Mouse (Mus musculus) WW6 (cell line): ENCODE measurements around the gene 1700016K19Rik.
"Not testable (repeated sequence)": the region's sequence is repeated elsewhere in the genome, so short reads cannot be mapped to it uniquely, and the experiment has no call there.

ENCODE experiments used
- DNase-seq: peaks from one replicate; pipeline ENCODE4 v3.0.0-alpha.2; 2013; ENCODE audit warnings: low read depth, low spot score

Gene 1700016K19Rik

DNA sequence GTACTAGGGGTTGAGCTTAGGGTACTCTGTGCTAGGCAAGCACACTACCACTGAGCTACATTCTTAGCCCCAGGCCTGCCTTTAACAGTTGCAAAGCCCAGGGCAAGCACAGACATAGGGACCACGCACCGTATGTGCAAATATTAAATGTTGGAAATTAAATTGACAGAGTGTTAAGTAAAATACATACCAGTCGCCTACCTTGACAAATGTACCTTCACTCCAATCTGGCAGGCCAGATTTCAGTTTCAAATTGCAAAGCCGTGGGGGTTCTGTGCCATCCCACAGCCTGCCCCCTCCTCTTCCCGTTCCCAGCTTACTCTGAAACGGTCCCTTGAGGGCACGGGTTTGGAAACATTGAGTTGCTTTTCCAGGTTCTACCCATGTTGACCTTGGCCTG lies 13.8 kb upstream of the 1700016K19Rik start:
- no peak for DNase-seq

- DNase-seq: no peak
These were observed 8.5 kb upstream of the 1700016K19Rik start for GRCm38 (mm10) chr11:75990965-75991835.

GRCm38 (mm10) chr11:75991911-75992310 lies 7.8 kb upstream of the 1700016K19Rik start:
- no peak for DNase-seq

GRCm38 (mm10) chr11:75992481-75992880 lies 7.2 kb upstream of the 1700016K19Rik start:
- DNase-seq: no peak

DNA sequence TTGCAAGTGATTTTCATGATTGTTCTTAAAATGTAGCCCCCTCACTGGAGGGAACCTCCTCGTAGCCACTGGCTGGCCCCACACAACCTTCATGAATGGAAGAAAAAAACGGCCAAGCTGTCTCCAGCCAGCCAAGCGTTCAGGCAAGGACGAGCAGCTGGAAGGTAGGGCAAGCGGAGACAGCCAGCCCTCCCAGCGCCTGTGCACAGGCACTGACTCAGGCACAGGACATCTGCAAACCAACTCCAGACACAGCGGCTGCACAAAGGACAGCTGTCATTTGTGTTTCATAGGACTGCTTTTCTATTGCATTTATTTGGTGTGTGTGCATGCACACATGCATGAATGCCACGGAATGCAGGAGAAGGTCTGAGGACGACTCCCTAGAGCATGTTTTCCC lies 5.4 kb upstream of the 1700016K19Rik start:
- no peak for DNase-seq

- DNase-seq: no peak
These were observed 989 bp downstream of the 1700016K19Rik start for GRCm38 (mm10) chr11:76000701-76001100.

GRCm38 (mm10) chr11:76001237-76001878 lies 1.6 kb downstream of the 1700016K19Rik start:
- no peak for DNase-seq

- DNase-seq: not testable (repeated sequence)
These were observed 4.6 kb downstream of the 1700016K19Rik start for GRCm38 (mm10) chr11:76004276-76004675.

- DNase-seq: no peak
These were observed 8.4 kb downstream of the 1700016K19Rik start for GRCm38 (mm10) chr11:76008162-76008561.

- no peak for DNase-seq
These were observed 9.4 kb downstream of the 1700016K19Rik start for GRCm38 (mm10) chr11:76009101-76009500.

DNA sequence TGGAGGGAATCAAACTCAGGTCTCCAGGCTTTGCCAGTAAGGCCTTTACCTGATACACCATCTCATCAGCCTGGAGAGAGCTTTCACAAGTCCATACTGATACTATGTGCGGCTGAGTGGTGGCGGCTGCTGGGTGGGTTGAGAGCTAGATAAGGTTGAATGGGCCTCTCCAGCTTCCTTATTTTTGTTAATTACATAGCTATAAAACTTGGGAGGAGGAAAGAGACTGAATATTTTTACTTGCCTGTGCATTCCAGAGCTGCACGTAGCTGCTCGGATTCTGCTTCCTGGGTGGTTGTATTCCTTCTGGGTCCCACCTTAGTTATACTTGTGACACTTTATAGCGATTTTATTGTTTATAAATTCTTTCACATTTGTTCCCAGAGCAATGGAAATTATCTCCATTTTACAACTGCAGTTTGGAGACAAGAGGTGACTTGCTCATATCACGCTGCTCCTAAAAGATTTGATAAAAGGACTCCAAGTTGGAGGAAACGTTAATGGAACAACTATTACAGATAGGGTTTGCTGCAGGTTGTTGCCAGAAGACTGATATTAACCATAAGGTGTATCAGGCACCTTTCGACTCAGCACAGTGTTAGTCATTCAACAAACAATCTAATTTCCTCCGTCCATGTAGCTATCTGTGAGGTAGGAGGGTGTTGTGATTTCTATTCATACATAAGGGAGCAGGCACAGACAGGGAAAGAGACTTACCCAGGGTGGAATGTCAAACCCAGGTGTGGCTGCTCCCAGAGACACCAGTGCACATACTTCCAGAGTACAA lies 11.3 kb downstream of the 1700016K19Rik start:
- no peak for DNase-seq

- no peak for DNase-seq
These were observed 15.5 kb downstream of the 1700016K19Rik start for GRCm38 (mm10) chr11:76015251-76015650.

GRCm38 (mm10) chr11:76015814-76016213 lies 16.1 kb downstream of the 1700016K19Rik start:
- DNase-seq: no peak

- no peak for DNase-seq
These were observed 20.2 kb downstream of the 1700016K19Rik start for GRCm38 (mm10) chr11:76019879-76020278.

GRCm38 (mm10) chr11:76020916-76021315 lies 21.2 kb downstream of the 1700016K19Rik start:
- DNase-seq: no peak

GRCm38 (mm10) chr11:76025080-76025583 lies 25.4 kb downstream of the 1700016K19Rik start:
- DNase-seq: no peak

GRCm38 (mm10) chr11:76026527-76027138 lies 26.9 kb downstream of the 1700016K19Rik start:
- DNase-seq: no peak

DNA sequence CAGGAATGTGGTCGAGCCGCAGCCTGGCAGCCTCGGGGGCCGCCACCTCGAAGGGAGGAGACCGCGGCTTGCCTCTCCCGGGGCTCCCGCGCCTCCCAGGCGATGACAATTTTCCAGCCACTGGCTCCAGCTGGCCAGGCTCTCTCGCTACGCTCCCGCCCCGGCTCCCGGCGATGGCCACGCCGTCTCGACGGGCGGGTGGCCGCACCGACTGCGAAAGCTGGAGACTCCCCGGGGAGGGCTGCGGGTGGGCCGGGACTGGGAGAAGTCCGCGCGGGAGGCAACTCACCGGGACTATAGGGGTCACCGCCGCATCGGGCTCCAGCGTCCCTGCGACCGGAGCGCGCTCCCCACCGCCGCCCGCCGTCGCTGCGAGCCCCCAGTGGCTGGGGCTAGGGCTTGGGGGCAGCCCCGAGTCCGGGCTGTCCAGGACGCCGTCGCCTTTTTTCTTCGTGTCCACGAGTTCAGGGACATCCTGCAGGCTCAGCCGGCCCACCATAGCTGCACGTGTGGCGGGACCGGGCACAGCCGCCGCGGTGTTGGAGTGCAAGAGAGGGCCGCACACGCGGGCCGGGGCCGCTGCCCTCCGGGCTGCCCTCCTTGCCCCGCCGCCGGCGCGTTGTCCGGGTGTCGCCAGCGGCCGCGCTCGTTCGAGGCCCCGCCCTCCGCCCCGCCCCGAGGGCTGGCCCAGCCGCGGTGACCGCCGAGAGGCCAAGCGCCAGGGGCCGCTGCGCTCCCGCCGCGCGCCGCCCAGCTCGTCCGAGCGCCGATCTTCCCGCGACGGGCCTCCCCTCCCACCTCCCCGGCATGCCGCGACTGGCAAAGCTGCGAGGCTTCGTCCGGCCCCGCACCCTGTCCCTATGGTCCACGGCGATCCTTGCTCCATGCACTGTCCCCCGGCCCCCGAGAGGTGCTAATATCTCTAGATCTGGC lies 27.7 kb downstream of the 1700016K19Rik start, which contains the start of gene Rflnb:
Gene Rflnb (minus strand): TSS at position 644 of the 933 bp plus-strand sequence.
- no peak for DNase-seq

- no peak for DNase-seq
These were observed 28.4 kb downstream of the 1700016K19Rik start for GRCm38 (mm10) chr11:76028072-76028465.

GRCm38 (mm10) chr11:76033359-76033758 lies 33.6 kb downstream of the 1700016K19Rik start:
- no peak for DNase-seq
